Mouse (Mus musculus) midbrain, postnatal 0 days (tissue): ENCODE results near the gene Ssbp4. TPM values are rescaled to one million over a fixed set of nuclear protein-coding genes. Genes with fewer than 3 reads are reported as not detected.
A peak's percentile ranks its signal among the peaks of the same experiment; 100 is the strongest.

Experiments used
- ATAC-seq: fragments of 200-750 bp; cut with Nextera tagmentation; 2 replicates; pipeline ENCODE4 v1.8.0; 2017; ENCODE audit warnings: moderate number of reproducible peaks, mild to moderate bottlenecking, moderate TSS enrichment, moderate library complexity; ENCODE audit not compliant: low FRiP score
- DNase-seq: peaks from one replicate; pipeline ENCODE4 v3.0.0-alpha.2; 2015; ENCODE audit warnings: low spot score
- H3K27ac ChIP-seq: fragments of 300-500 bp; sonication (generic); 2 replicates; pipeline ENCODE4 v1.5.1; 2014; ENCODE audit warnings: low read depth, mild to moderate bottlenecking, low read length, mixed read lengths
- H3K27me3 ChIP-seq: fragments of 300-500 bp; sonication (generic); 2 replicates; pipeline ENCODE4 v1.6.1; 2014; ENCODE audit warnings: low read length, control low read depth, mixed read lengths; ENCODE audit not compliant: insufficient read depth
- H3K36me3 ChIP-seq: fragments of 300-500 bp; sonication (generic); 2 replicates; pipeline ENCODE4 v1.6.1; 2014; ENCODE audit warnings: low read length, control low read depth, mixed read lengths; ENCODE audit not compliant: insufficient read depth
- H3K4me1 ChIP-seq: fragments of 300-500 bp; sonication (generic); 2 replicates; pipeline ENCODE4 v1.6.1; 2014; ENCODE audit warnings: mild to moderate bottlenecking, control low read depth, antibody characterized with exemption, low read length, mixed read lengths; ENCODE audit not compliant: insufficient read depth
- H3K4me2 ChIP-seq: fragments of 300-500 bp; sonication (generic); 2 replicates; pipeline ENCODE4 v1.6.1; 2014; ENCODE audit warnings: low read depth, mild to moderate bottlenecking, low read length, mixed read lengths; ENCODE audit not compliant: poor library complexity, severe bottlenecking
- H3K4me3 ChIP-seq: fragments of 300-500 bp; sonication (generic); 2 replicates; pipeline ENCODE4 v1.5.1; 2014; ENCODE audit warnings: low read depth, mild to moderate bottlenecking, low read length, moderate library complexity
- H3K9ac ChIP-seq: fragments of 300-500 bp; sonication (generic); replicated peaks from 2 replicates; pipeline ENCODE4 v1.6.1; 2014; ENCODE audit warnings: mild to moderate bottlenecking, low read length, moderate library complexity, mixed read lengths; ENCODE audit not compliant: poor library complexity, severe bottlenecking
- H3K9me3 ChIP-seq: fragments of 300-500 bp; sonication (generic); 2 replicates; pipeline ENCODE4 v1.6.1; 2016; ENCODE audit warnings: low read length, control low read depth
- CTCF ChIP-seq: IDR thresholded peaks from 2 replicates; pipeline ENCODE4 v1.5.1; 2016; ENCODE audit warnings: antibody characterized with exemption, mild to moderate bottlenecking
- WGBS: fragments of 180-500 bp; shearing (Covaris S2); extraction: QIAGEN DNeasy Blood & Tissue Kit; methylation state at CpG from one replicate; pipeline ENCODE4 v1.1.7; 2014; 5-methylcytosine and 5-hydroxymethylcytosine counted together
- polyA plus RNA-seq: library from polyadenylated mRNA; unstranded; fragments of >200 nt; fragmentation: Nextera tagmentation; extraction: Ambion mirVana; gene quantifications from 2 replicates; pipeline ENCODE4 v1.2.1, GENCODE M21; 2015
- total RNA-seq: library from RNA; depleted of rRNA; stranded (reverse); fragments of >200 nt; gene quantifications from 2 replicates; pipeline ENCODE4 v1.2.3, GENCODE M21; 2014

Gene Ssbp4
- total and polyA plus RNA-seq, 2 experiments from 2014 or later, result 230 to 392 TPM

- Histone ChIP-seq H3K4me2 (no peak overlapping the region), H3K27ac (no peak overlapping the region), H3K36me3 (peaks cover 8% of the 10 kb centered on the region; the same call in 1 of the 2 replicates), H3K4me3 (no peak overlapping the region), H3K9me3 (no peaks in the 10 kb centered on the region), H3K4me1 (peaks cover 31% of the 10 kb centered on the region), H3K27me3 (no peaks in the 10 kb centered on the region), H3K9ac (no peak overlapping the region)
- DNase-seq (no peak), ATAC-seq (no peak)
- no peak for TF ChIP-seq CTCF
- 96% methylated on average over 13 of the region's 13 CpGs for WGBS
Observed at GRCm38 (mm10) chr8:70602139-70602811, 6.4 kb downstream of the Ssbp4 start.

GRCm38 (mm10) chr8:70601271-70601649 lies 7.4 kb downstream of the Ssbp4 start:
- Histone ChIP-seq H3K36me3 (peaks cover 13% of the 10 kb centered on the region), H3K4me3 (peak overlapping the region; percentile 21), H3K27me3 (no peaks in the 10 kb centered on the region), H3K9me3 (no peaks in the 10 kb centered on the region), H3K4me2 (peak overlapping the region; percentile 46), H3K9ac (0 out of 2 replicates have a peak overlapping the region, but pooled peaks have one; percentile 25), H3K4me1 (peaks cover 23% of the 10 kb centered on the region; the same call in 1 of the 2 replicates), H3K27ac (peak overlapping the region; percentile 63)
- DNase-seq (peak; percentile 94), ATAC-seq (peak; percentile 44)
- no peak for TF ChIP-seq CTCF
- 1% methylated on average over 25 of the region's 26 CpGs for WGBS

- Histone ChIP-seq H3K36me3 (peaks cover 16% of the 10 kb centered on the region), H3K9ac (0 out of 2 replicates have a peak overlapping the region, but pooled peaks have one; percentile 25), H3K4me1 (peaks cover 23% of the 10 kb centered on the region; the same call in 1 of the 2 replicates), H3K9me3 (no peaks in the 10 kb centered on the region), H3K4me3 (peak overlapping the region; percentile 21), H3K4me2 (peak overlapping the region; percentile 46), H3K27ac (peak overlapping the region; percentile 63), H3K27me3 (no peaks in the 10 kb centered on the region)
- ATAC-seq (no peak), DNase-seq (no peak)
- 18% methylated on average over 9 of the region's 10 CpGs for WGBS
- TF ChIP-seq CTCF, result no peak
Observed at GRCm38 (mm10) chr8:70600473-70601270, 8.0 kb downstream of the Ssbp4 start.

- H3K9me3 ChIP-seq, result no peaks in the 10 kb centered on the region
- DNase-seq (no peak), ATAC-seq (no peak)
- TF ChIP-seq CTCF, result no peak
- peaks cover 25% of the 10 kb centered on the region; the same call in 1 of the 2 replicates for H3K4me1 ChIP-seq
- H3K4me2 ChIP-seq, result no peak overlapping the region
- H3K27me3 ChIP-seq, result no peaks in the 10 kb centered on the region
- H3K4me3 ChIP-seq, result no peak overlapping the region
- H3K36me3 ChIP-seq, result peaks cover 16% of the 10 kb centered on the region
- H3K9ac ChIP-seq, result 0 out of 2 replicates have a peak overlapping the region, but pooled peaks have one; percentile 8
- H3K27ac ChIP-seq, result no peak overlapping the region
- whole genome bisulfite sequencing, result 80% methylated on average over 12 of the region's 12 CpGs
Observed at GRCm38 (mm10) chr8:70599507-70600290, 9.0 kb downstream of the Ssbp4 start.

GRCm38 (mm10) chr8:70598722-70599121 lies 9.9 kb downstream of the Ssbp4 start:
- Histone ChIP-seq H3K9ac (peak overlapping the region; percentile 56; the same call in 1 of the 2 replicates), H3K9me3 (no peaks in the 10 kb centered on the region), H3K4me3 (peak overlapping the region; percentile 30; the same call in 1 of the 2 replicates), H3K27me3 (no peaks in the 10 kb centered on the region), H3K4me2 (peak overlapping the region; percentile 52), H3K36me3 (peaks cover 16% of the 10 kb centered on the region), H3K4me1 (peaks cover 24% of the 10 kb centered on the region; the same call in 1 of the 2 replicates), H3K27ac (no peak overlapping the region)
- TF ChIP-seq CTCF, result no peak
- no peak for ATAC-seq
- no peak for DNase-seq
- WGBS, result 23% methylated on average over 10 of the region's 10 CpGs
